Mouse (Mus musculus) bone marrow, adult 2 months (tissue): ENCODE results near the gene Ift27. TPM values are rescaled to one million over a fixed set of nuclear protein-coding genes. Genes with fewer than 3 reads are reported as not detected.

Experiments used
- H3K27ac ChIP-seq: fragments of 200-500 bp; 2 replicates; pipeline ENCODE4 v1.5.1; 2012; ENCODE audit warnings: low read depth, mild to moderate bottlenecking, control low read depth, inconsistent platforms, low read length; ENCODE audit not compliant: control insufficient read depth, poor library complexity, insufficient read depth
- H3K4me1 ChIP-seq: fragments of 200-500 bp; 2 replicates; pipeline ENCODE4 v1.6.1; 2011; ENCODE audit warnings: low read length; ENCODE audit not compliant: control insufficient read depth, insufficient read depth
- H3K4me3 ChIP-seq: fragments of 200-500 bp; replicated peaks from 2 replicates; pipeline ENCODE3; 2011; ENCODE audit warnings: mild to moderate bottlenecking, low read depth, low read length, control low read depth; ENCODE audit not compliant: control insufficient read depth
- CTCF ChIP-seq: fragments of 200-500 bp; IDR thresholded peaks from 2 replicates; pipeline ENCODE4 v1.5.1; 2011; ENCODE audit warnings: low read length, control low read depth; ENCODE audit not compliant: control insufficient read depth, insufficient read depth
- POLR2A ChIP-seq: fragments of 200-500 bp; IDR thresholded peaks from 2 replicates; pipeline ENCODE4 v1.6.1; 2011; ENCODE audit warnings: low read depth, mild to moderate bottlenecking, control low read depth, low read length, borderline replicate concordance; ENCODE audit not compliant: control insufficient read depth
- WGBS: fragments of 180-500 bp; shearing (Covaris S2); methylation state at CpG from one replicate; pipeline ENCODE4 v1.1.7; 2018; 5-methylcytosine and 5-hydroxymethylcytosine counted together
- polyA plus RNA-seq: library from polyadenylated mRNA; stranded (reverse); fragments of >200 nt; gene quantifications from 2 replicates; pipeline ENCODE4 v1.2.4, GENCODE M21; 2011; ENCODE audit warnings: low replicate concordance; ENCODE audit not compliant: missing spikeins, insufficient read depth, insufficient read length

Gene Ift27
- polyA plus RNA-seq, 1 experiment = 15.1 TPM

DNA sequence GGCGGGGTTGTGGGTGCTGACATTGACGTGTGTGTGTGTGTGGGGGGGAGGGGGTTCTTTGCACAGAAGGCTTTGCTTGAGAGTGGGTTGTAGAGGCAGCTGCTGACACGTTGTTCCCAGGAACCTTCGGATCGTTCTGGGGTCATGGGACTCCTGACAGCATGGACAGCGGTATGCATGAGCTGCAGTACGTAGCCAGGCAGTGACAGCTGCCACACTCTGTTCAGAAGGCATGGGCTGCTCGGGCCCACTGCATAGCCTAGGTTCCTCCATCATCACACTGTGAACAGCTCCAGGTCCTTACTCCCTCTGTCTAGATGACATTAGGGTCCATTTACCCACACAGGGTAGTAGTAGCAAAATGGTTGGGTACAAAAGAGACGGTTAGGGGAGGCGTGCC is 3.4 kb upstream of the Ift27 start:
- TF ChIP-seq POLR2A = no peak
- no peak for TF ChIP-seq CTCF
- Histone ChIP-seq H3K27ac (no peak overlapping the region), H3K4me1 (peaks cover 3% of the 10 kb centered on the region; the same call in 1 of the 2 replicates), H3K4me3 (no peak overlapping the region)
- WGBS = 75% methylated on average over 10 of the region's 10 CpGs

- peaks cover 3% of the 10 kb centered on the region; the same call in 1 of the 2 replicates for H3K4me1 ChIP-seq
- 79% methylated on average over 6 of the region's 6 CpGs for WGBS
Measured at GRCm38 (mm10) chr15:78174887-78175245, 959 bp upstream of the Ift27 start.

GRCm38 (mm10) chr15:78172899-78173817 is 749 bp downstream of the Ift27 start:
- Histone ChIP-seq H3K4me3 (peak overlapping the region; percentile 69), H3K27ac (no peak overlapping the region), H3K4me1 (peaks cover 3% of the 10 kb centered on the region; the same call in 1 of the 2 replicates)
- WGBS = 24% methylated on average over 26 of the region's 26 CpGs
- no peak for TF ChIP-seq CTCF
- no peak for TF ChIP-seq POLR2A

More at GRCm38 (mm10) chr15:78174887-78175245, 959 bp upstream of the Ift27 start:
- Histone ChIP-seq H3K27ac (no peak overlapping the region), H3K4me3 (peak overlapping the region; percentile 14)
- no peak for TF ChIP-seq POLR2A
- TF ChIP-seq CTCF = no peak

- peak overlapping the region; percentile 12 for H3K4me3 ChIP-seq
- no peak overlapping the region for H3K27ac ChIP-seq
- H3K4me1 ChIP-seq = peaks cover 3% of the 10 kb centered on the region; the same call in 1 of the 2 replicates
- TF ChIP-seq POLR2A (no peak), CTCF (no peak)
- 55% methylated on average over 11 of the region's 11 CpGs for WGBS
Measured at GRCm38 (mm10) chr15:78172256-78172898, 1.5 kb downstream of the Ift27 start.

DNA sequence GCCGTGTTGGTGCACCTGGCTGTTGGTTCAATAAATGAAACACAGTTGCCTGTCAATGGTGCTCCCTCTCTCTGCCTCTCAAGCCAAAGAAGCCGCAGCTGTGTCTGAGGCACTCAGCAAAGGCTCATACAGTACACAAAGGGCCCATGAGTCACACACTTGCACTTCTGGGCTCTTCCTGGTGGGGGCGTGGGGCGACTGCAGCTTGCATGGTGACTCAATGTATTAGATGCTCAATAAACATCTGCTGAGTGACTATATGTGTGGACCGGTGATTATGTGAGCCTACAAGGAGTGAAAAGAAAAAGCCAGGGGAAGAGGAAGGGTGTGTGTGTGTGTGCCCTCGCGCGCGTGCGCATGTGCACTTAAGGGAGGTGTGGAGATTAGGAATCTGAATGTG is 2.3 kb downstream of the Ift27 start:
- Histone ChIP-seq H3K4me3 (no peak overlapping the region), H3K27ac (no peak overlapping the region)
- WGBS = 84% methylated on average over 10 of the region's 10 CpGs

GRCm38 (mm10) chr15:78170708-78171107 is 3.2 kb downstream of the Ift27 start:
- 68% methylated on average over 15 of the region's 15 CpGs for WGBS
- TF ChIP-seq POLR2A (peak; percentile 34; the same call in 1 of the 2 replicates), CTCF (0 out of 2 replicates have a peak, but pooled peaks have one; percentile 3)
- Histone ChIP-seq H3K27ac (0 out of 2 replicates have a peak overlapping the region, but pooled peaks have one; percentile 22), H3K4me1 (peaks cover 3% of the 10 kb centered on the region; the same call in 1 of the 2 replicates), H3K4me3 (peak overlapping the region; percentile 17)

More for the DNA sequence above, 2.3 kb downstream of the Ift27 start:
- TF ChIP-seq POLR2A (no peak), CTCF (no peak)
- H3K4me1 ChIP-seq = peaks cover 3% of the 10 kb centered on the region; the same call in 1 of the 2 replicates

DNA sequence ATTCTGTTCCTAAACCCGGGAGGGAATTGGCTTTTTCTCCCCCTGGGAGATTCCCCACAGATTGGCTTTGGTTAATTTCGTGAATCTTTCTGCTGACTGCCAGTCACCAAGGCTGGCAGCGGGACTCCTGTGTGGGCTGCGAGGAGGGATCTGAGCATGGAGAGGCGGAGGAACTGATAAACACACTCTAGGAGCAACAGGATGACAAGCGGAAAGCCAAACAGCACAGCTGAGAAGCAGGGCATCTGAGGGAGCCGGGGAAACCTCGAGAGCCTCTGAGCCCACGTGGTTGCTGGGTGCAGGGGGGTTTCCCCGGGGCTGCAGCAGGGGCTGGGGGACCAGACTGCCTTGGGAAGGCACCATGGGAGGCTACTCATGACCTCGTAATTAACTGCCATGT is 4.3 kb downstream of the Ift27 start:
- WGBS = 84% methylated on average over 11 of the region's 11 CpGs
- peaks cover 3% of the 10 kb centered on the region; the same call in 1 of the 2 replicates for H3K4me1 ChIP-seq
- TF ChIP-seq POLR2A (no peak), CTCF (no peak)
- H3K4me3 ChIP-seq = no peak overlapping the region
- H3K27ac ChIP-seq = no peak overlapping the region

DNA sequence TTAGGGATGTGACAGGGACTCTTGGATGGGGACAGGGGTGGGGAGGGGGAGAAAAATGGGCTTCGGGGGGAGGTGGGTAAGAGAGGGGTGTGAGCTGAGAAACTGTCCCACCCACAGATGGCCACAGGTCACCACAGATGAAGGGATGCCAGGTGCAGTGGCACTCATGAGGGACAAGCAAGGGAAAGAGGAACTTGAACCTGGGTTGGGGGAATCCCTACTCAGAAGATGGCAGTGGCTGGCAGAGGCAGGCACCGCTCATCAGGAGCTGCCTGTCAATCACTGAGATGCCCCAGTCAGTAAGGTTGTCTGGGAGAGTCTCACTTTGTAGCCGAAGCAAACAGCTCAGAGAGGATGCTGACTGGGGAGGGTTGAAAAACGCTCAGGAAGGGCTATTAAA is 8.6 kb downstream of the Ift27 start:
- TF ChIP-seq CTCF = no peak
- TF ChIP-seq POLR2A = no peak
- WGBS = 62% methylated on average over 4 of the region's 4 CpGs
- Histone ChIP-seq H3K27ac (no peak overlapping the region), H3K4me3 (no peak overlapping the region), H3K4me1 (no peaks in the 10 kb centered on the region)
